Comparison of ENCODE assay signal across 8 mouse cellular contexts in genomic region chr17:53463496-53463840, GRCm38 (mm10). TPM values are rescaled to one million over a fixed set of nuclear protein-coding genes. Genes with fewer than 3 reads are reported as not detected.
DNase-seq lines count a peak whose midpoint lies in the region; ATAC-seq and TF ChIP-seq lines count a peak whose summit lies in the region.

No protein-coding gene starts in this region.

- peak overlapping the region; percentile 64 for H3K27ac ChIP-seq in gastrocnemius, adult 2 months
- no peak overlapping the region for H3K27ac ChIP-seq in forebrain, postnatal 0 days (ENCODE audit: low read depth, low read length)
- H3K27ac ChIP-seq in liver, embryonic 16.5 days (ENCODE audit: low read length) = no peak overlapping the region

- no peaks in the 10 kb centered on the region for H3K27me3 ChIP-seq in C2C12 (ENCODE audit: control insufficient read depth, insufficient read depth, insufficient read length)
- no peaks in the 10 kb centered on the region for H3K27me3 ChIP-seq in forebrain, postnatal 0 days (ENCODE audit: insufficient read depth, low read length)
- H3K27me3 ChIP-seq in liver, embryonic 16.5 days (ENCODE audit: control insufficient read depth, insufficient read depth, low read depth, low read length) = no peaks in the 10 kb centered on the region

- intact Hi-C loops in gastrocnemius, adult 2 months (cut with DNase I) = no loop called here
- intact Hi-C loops in gastrocnemius, postnatal 14 days (cut with DNase I; ENCODE audit: low total_unique reads) = no loop called here

- no peaks in the 10 kb centered on the region for H3K79me2 ChIP-seq in C2C12 (ENCODE audit: control insufficient read depth, insufficient read depth)

- no peak for DNase-seq in gastrocnemius, adult 2 months
- no peak for DNase-seq in gastrocnemius, postnatal 14 days
- peak; percentile 21 for DNase-seq in forebrain, postnatal 0 days
- DNase-seq in right cerebral cortex, adult 2 months (ENCODE audit: low spot score in 2 of 2) = no peak
- DNase-seq in c-Kit-positive CD71-positive TER-119-positive erythroid progenitor cells, embryonic 14.5 days (ENCODE audit: low spot score) = no peak

- no peaks in the 10 kb centered on the region for H3K9me3 ChIP-seq in forebrain, postnatal 0 days (ENCODE audit: low read length)
- H3K9me3 ChIP-seq in liver, embryonic 16.5 days (replicated peaks; ENCODE audit: control insufficient read depth, low read length) = no peaks in the 10 kb centered on the region

- no peak for TF ChIP-seq CTCF in gastrocnemius, adult 2 months (IDR thresholded peaks at IDR 0.05)
- TF ChIP-seq CTCF in C2C12 (IDR thresholded peaks at IDR 0.05; ENCODE audit: control insufficient read depth, insufficient read depth, insufficient read length) = no peak
- no peak for TF ChIP-seq CTCF in forebrain, postnatal 0 days (IDR thresholded peaks at IDR 0.05; ENCODE audit: low read depth)

- H3K4me3 ChIP-seq in gastrocnemius, adult 2 months = peak overlapping the region; percentile 64
- peak overlapping the region; percentile 23 for H3K4me3 ChIP-seq in C2C12 (ENCODE audit: insufficient read depth, poor library complexity, severe bottlenecking)
- peak overlapping the region; percentile 42 for H3K4me3 ChIP-seq in forebrain, postnatal 0 days (ENCODE audit: low read depth, low read length)
- H3K4me3 ChIP-seq in liver, embryonic 16.5 days (ENCODE audit: low read depth, low read length) = peak overlapping the region; percentile 38

- peak overlapping the region; percentile 30 for H3ac ChIP-seq in C2C12 (ENCODE audit: control insufficient read depth, insufficient read length, low read depth)

- no peaks in the 10 kb centered on the region for H3K79me3 ChIP-seq in C2C12 (ENCODE audit: low read depth)

- H3K36me3 ChIP-seq in C2C12 (ENCODE audit: control insufficient read depth, insufficient read depth) = no peaks in the 10 kb centered on the region
- H3K36me3 ChIP-seq in forebrain, postnatal 0 days (ENCODE audit: insufficient read depth) = no peaks in the 10 kb centered on the region
- no peaks in the 10 kb centered on the region for H3K36me3 ChIP-seq in liver, embryonic 16.5 days (ENCODE audit: control insufficient read depth, insufficient read depth)

- peak; percentile 63; the same call in 1 of the 2 replicates for ATAC-seq in forebrain, postnatal 0 days
- no peak for ATAC-seq in liver, embryonic 16.5 days (ENCODE audit: low read depth)
- no peak for ATAC-seq in erythroblast, adult 5-6 weeks (replicated peaks; ENCODE audit: low FRiP score, poor library complexity, severe bottlenecking)

- no peaks in the 10 kb centered on the region for H3K4me1 ChIP-seq in forebrain, postnatal 0 days (ENCODE audit: insufficient read depth)
- H3K4me1 ChIP-seq in liver, embryonic 16.5 days (ENCODE audit: control insufficient read depth, low read depth, low read length) = no peaks in the 10 kb centered on the region; the same call in 1 of the 2 replicates

- peak overlapping the region; percentile 43; the same call in 1 of the 2 replicates for H3K9ac ChIP-seq in forebrain, postnatal 0 days
- no peak overlapping the region for H3K9ac ChIP-seq in liver, embryonic 16.5 days (ENCODE audit: low read depth, low read length)

- 11% methylated on average over 7 of the region's 9 CpGs for WGBS in forebrain, postnatal 0 days
- 12% methylated on average over 8 of the region's 9 CpGs for WGBS in liver, embryonic 16.5 days (ENCODE audit: insufficient replicate concordance)

- H3K4me2 ChIP-seq in forebrain, postnatal 0 days (ENCODE audit: low read depth) = peak overlapping the region; percentile 70
- peak overlapping the region; percentile 57 for H3K4me2 ChIP-seq in liver, embryonic 16.5 days (ENCODE audit: low read depth, low read length)

TF ChIP-seq in C2C12, 6 proteins besides CTCF, POLR2A, EP300 and RAD21:
- TF ChIP-seq USF1 (IDR thresholded peaks at IDR 0.05; ENCODE audit: low read depth) = no peak
- TF ChIP-seq CEBPB (IDR thresholded peaks at IDR 0.05; ENCODE audit: low read depth) = no peak
- TF ChIP-seq FOSL1 (IDR thresholded peaks at IDR 0.05; ENCODE audit: insufficient read depth, low read length, poor library complexity, severe bottlenecking) = no peak
- no peak for TF ChIP-seq MYOD1 (IDR thresholded peaks at IDR 0.05; ENCODE audit: control insufficient read depth, insufficient read length, low read depth)
- no peak for TF ChIP-seq MYOG (IDR thresholded peaks at IDR 0.05; ENCODE audit: control insufficient read depth, extremely low read depth, insufficient read length)
- TF ChIP-seq MAX (IDR thresholded peaks at IDR 0.05) = no peak

RNA-seq across cellular contexts. Expression of gene Efhb, which starts 0.3 kb away (rescaled TPM):
- total RNA-seq in gastrocnemius, adult 2 months (2021) = under 1 TPM; 0.06 to 0.10 TPM
- total RNA-seq in gastrocnemius, postnatal 14 days (2021) = under 1 TPM; 0.22 to 0.39 TPM
- not detected for polyA plus RNA-seq in C2C12 (2012; fragmentation: generic; extraction: Trizol)
- total RNA-seq in forebrain, postnatal 0 days (2014; rRNA removed) = 0.85 and 4.2 TPM in 2 replicates
- 0.63 and 0.86 TPM in 2 replicates for polyA plus RNA-seq in forebrain, postnatal 0 days (2015; fragmentation: Nextera tagmentation; extraction: Ambion mirVana)
- polyA plus RNA-seq in liver, embryonic 16.5 days (2015; fragmentation: Nextera tagmentation; extraction: Ambion mirVana) = 0.05 TPM in 1 of 2 replicates, not detected in the other
- total RNA-seq in erythroblast, adult 5-6 weeks (2015; ENCODE audit: low replicate concordance) = not detected in 2 replicates
- total RNA-seq in erythroblast, adult 5-6 weeks (2017; ENCODE audit: low replicate concordance) = not detected in 2 replicates

RNA-seq across cellular contexts. Expression of gene Rab5a, which starts 15.6 kb away (rescaled TPM):
- total RNA-seq in gastrocnemius, adult 2 months (2021) = 10 to 100 TPM; 48.0 to 52.0 TPM
- 10 to 100 TPM; 43.8 to 47.3 TPM for total RNA-seq in gastrocnemius, postnatal 14 days (2021)
- polyA plus RNA-seq in C2C12 (2012; fragmentation: generic; extraction: Trizol) = 13.9 TPM
- 119 and 137 TPM in 2 replicates for total RNA-seq in forebrain, postnatal 0 days (2014; rRNA removed)
- 88.3 and 123 TPM in 2 replicates for polyA plus RNA-seq in forebrain, postnatal 0 days (2015; fragmentation: Nextera tagmentation; extraction: Ambion mirVana)
- 28.2 and 29.3 TPM in 2 replicates for polyA plus RNA-seq in liver, embryonic 16.5 days (2015; fragmentation: Nextera tagmentation; extraction: Ambion mirVana)
- total RNA-seq in erythroblast, adult 5-6 weeks (2015; ENCODE audit: low replicate concordance) = 39.2 and 53.1 TPM in 2 replicates
- total RNA-seq in erythroblast, adult 5-6 weeks (2017; ENCODE audit: low replicate concordance) = 60.8 and 79.1 TPM in 2 replicates
